Mouse (Mus musculus): ENCODE measurements around the gene H2al1b.
"Not testable (repeated sequence)": the region's sequence is repeated elsewhere in the genome, so short reads cannot be mapped to it uniquely, and the experiment has no call there.

H2al1b gene

DNA sequence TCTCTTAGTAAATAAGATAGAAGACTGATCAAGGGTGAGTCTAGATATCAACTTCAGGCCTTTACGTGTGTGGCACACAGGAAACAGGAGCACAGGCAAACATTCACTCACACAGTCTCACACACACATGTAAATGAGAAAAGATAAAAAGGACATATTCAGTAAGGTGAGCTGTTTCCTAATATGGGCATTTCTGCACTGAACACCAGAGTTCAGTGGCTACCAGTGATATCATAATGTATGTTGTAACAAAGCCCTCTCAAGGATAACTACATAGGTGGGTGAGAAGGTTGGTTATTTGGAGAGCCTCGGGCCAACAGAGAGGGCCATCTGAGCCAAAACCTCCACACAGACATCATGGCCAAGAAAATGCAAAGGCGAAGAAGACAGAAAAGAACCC is at the start of gene H2al1b:
TSS of gene H2al1b (plus strand) at position 301 of the 400 bp plus-strand sequence.
- not testable (repeated sequence) for DNase-seq

DNA sequence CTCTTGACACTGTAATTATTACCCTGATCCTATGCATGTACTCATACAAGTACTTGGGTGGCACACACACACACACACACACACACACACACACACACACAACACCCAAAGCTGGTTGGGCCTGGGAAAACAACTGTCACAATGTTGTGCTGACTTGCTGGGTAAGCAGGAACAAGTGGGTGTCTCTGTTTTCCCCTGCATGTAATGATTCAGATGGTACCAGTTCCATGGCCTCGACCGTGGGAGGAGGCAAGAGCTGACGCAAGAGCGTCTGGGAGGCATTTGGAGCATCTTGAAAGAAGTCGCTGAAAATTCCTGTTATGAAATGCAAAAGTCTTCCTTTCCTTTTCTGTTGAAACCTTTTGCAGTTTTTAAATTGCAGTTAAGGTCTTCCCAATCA is 48.2 kb upstream of the H2al1b start:
- DNase-seq: no peak

DNA sequence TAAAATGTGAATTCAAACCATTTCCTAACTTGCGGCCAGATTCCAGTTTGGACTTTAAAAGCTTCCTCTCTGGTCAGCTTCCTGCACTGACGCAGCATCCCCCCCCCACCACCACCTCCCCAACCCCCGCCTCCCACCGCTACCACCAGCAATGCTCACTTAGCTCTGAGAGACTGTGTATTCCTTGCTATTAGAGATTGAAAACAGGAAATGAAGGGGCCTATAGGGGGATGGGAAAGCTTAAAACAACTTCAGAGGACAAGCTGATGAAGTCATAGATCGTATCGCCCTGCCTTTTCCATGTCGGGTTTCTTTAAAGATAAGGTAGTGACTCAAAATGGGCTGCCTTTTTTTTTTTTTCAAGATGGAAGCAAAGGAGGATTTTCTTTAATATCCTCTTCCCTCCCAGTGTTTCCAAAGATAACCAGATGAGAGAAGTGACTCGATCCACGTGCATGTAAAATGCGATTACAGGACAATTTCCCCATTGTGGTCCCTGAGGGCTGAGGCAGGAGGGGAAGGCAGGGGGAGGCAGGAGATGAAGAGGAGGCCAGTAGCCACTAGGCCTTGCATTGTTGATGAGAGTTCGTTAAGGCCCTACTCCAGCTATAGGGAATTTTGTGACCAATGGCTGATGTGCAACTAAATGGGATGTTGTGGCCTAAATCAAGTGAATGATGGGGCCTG is 47.6 kb upstream of the H2al1b start:
- no peak for DNase-seq

DNA sequence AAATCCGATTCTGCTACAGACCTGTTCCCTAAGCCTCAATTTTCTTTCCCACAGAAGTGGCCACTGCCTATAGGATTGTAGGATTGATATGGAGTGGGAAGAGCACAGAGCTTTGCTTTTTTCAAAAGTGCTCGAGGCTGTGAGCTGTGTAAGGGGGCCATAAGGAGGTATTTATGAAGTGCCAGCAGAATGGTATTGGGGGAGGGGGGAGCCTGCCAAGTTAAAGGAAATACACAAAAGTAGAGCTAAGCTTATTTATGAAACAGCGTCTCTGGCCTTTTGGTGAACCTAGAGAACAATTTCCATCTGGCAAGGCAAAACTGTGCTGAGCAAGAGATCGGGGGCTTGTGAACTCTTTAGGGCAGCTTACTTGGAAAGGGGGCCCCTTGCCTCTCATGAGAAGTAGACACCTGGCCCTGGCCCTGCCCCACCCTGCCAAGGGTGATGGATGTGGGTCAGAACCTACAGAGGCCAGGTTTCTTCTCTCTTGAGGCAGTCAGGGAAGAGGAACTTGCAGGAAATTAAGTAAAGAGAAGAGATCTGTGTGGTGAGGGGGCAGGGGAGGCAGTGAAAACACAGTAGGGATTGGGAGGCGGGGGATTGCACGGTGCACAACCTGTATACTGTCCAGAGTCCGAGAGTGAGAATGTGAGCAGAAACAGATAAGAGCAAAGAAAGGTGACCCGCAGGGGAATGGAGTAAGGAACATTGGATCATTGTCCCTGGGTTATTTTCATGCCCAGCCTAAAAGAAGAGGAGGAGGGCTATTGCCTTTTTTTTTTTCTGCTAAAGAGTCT is 46.5 kb upstream of the H2al1b start:
- no peak for DNase-seq

DNA sequence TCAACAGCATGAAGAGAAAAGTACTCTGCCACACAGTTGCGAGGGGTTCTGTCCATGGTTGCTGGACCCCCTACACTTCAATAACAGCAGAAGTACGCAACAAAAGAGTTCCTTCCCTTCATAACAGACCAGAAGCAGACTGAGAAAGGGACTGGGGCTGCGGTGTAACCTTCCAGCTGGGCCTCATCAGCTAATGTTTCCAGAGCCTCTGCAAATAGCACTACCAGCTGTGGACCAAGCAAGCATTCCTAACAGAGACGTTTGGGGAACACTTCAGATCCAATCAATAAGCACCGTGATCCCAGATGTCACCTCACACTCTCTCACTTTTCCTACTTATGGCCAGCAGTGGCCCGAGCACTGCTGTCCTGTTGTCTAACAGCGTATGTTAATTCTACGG is 37.3 kb upstream of the H2al1b start:
- no peak for DNase-seq

DNA sequence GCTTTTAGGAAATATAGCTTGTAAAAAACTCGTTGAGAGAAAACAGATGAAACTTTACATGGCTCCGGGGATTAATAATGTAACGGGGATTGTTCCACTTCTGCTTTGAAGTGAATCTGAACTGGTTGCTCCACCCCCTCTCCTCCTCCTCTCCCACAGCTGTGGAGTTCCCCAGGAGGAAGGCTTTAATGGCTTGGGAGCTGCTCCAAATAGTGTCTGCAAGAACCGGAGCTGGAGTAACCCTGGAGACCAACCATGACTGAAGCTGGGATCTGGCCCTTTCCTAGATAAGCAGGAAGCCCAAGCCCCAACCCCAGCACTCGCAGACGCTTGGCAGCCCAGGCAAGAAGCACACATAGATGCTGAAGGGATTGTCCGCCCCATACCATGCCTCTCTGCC is 34.4 kb upstream of the H2al1b start:
- no peak for DNase-seq

- no peak for DNase-seq
Observed at GRCm38 (mm10) chrX:11269074-11269473, 33.2 kb upstream of the H2al1b start.

DNA sequence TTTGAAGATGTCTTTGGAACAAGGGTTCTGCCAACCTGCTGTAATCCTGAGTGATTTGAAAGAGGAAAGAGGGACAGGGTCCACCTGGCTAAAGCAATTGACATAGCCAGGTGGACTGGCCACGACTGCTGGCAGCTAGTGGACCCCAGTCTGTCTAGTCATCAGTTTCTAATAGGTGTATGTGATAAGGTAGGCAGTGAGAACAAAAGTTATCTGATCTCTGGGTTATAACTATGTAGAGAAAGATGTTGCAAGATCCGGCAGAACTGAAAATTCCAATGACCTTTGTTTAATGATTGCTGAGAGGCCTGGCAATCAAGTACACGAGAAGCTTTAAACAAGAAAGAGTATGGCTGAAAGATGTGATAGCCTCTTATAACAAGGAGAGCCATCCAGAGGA is 29.0 kb upstream of the H2al1b start:
- no peak for DNase-seq

DNA sequence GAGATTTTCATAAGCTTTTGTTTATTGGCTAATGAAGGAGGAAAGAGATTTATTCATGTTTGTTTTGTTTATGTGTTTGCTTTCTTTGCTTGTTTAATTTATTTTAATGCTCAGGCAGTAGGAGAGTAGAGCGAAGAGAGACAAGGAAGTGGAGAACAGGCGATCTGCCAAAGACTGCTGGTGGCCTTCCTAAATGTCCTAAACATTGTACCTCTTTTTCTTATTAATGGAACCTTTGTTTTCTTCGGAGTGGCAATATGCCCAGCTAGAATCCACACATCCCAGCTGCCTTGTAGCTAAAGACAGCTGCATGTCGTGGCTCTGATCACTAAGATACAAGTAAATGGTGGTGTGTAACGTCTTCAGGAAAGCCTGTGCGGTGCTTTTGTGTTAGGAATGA is 25.1 kb upstream of the H2al1b start:
- DNase-seq: no peak

DNA sequence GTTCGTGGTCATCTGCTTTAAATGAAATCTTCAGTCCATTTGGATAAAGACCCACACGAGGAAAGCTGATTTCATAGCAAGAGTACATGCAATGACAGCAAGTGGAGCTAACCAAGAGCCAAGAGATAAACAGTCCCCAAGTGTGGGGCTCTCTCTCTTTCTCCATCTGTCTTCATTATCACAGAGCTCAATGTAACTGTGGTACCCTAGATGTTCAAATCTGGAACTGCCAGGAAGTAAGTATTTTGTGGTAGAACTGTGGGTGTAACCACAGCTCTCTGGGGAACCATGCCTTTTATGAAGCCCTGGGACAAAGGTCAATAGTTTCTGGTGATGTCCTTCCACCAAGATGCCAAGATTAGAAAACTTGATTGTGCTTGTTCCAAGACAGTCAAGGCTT is 21.5 kb upstream of the H2al1b start:
- no peak for DNase-seq

- no peak for DNase-seq
Observed at GRCm38 (mm10) chrX:11288306-11288882, 13.8 kb upstream of the H2al1b start.

DNA sequence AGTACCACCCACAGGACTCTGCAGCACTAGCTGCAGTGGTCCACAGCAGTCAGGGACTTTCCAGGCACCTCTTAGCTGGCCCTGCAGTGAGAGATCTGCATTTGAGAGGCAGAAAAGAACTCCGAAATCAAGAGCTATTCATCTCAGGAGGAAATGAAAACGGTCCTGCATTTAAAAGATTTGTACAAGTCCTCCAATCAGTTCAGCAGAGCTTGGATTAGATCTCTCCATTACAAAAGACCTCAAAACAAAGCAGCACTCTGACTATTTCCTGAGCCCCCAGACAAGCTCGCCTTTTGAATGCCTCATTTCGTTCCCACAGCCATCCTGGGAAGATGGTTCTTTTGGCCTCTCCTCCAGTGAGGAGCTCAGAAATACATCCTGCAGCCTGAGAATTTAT is 13.0 kb upstream of the H2al1b start:
- DNase-seq: no peak

- not testable (repeated sequence) for DNase-seq
Observed at GRCm38 (mm10) chrX:11298957-11299356, 3.3 kb upstream of the H2al1b start, which contains the start of gene H2al1a. Gene H2al1a (plus strand): TSS chrX:11299257.

DNA sequence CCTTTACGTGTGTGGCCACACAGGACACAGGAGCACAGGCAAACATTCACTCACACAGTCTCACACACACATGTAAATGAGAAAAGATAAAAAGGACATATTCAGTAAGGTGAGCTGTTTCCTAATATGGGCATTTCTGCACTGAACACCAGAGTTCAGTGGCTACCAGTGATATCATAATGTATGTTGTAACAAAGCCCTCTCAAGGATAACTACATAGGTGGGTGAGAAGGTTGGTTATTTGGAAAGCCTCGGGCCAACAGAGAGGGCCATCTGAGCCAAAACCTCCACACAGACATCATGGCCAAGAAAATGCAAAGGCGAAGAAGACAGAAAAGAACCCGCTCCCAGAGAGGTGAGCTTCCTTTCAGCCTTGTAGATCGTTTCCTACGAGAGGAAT is 3.1 kb downstream of the H2al1b start, which contains the start of gene H2al1c:
TSS of gene H2al1c (plus strand) at position 301 of the 400 bp plus-strand sequence.
- not testable (repeated sequence) for DNase-seq

DNA sequence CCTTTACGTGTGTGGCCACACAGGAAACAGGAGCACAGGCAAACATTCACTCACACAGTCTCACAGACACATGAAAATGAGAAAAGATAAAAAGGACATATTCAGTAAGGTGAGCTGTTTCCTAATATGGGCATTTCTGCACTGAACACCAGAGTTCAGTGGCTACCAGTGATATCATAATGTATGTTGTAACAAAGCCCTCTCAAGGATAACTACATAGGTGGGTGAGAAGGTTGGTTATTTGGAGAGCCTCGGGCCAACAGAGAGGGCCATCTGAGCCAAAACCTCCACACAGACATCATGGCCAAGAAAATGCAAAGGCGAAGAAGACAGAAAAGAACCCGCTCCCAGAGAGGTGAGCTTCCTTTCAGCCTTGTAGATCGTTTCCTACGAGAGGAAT is 6.3 kb downstream of the H2al1b start, which contains the start of gene H2al1d:
TSS of gene H2al1d (plus strand) at position 301 of the 400 bp plus-strand sequence.
- DNase-seq: not testable (repeated sequence)

DNA sequence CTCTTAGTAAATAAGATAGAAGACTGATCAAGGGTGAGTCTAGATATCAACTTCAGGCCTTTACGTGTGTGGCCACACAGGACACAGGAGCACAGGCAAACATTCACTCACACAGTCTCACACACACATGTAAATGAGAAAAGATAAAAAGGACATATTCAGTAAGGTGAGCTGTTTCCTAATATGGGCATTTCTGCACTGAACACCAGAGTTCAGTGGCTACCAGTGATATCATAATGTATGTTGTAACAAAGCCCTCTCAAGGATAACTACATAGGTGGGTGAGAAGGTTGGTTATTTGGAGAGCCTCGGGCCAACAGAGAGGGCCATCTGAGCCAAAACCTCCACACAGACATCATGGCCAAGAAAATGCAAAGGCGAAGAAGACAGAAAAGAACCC is 9.4 kb downstream of the H2al1b start, which contains the start of gene H2al1e:
TSS of gene H2al1e (plus strand) at position 301 of the 400 bp plus-strand sequence.
- not testable (repeated sequence) for DNase-seq

DNA sequence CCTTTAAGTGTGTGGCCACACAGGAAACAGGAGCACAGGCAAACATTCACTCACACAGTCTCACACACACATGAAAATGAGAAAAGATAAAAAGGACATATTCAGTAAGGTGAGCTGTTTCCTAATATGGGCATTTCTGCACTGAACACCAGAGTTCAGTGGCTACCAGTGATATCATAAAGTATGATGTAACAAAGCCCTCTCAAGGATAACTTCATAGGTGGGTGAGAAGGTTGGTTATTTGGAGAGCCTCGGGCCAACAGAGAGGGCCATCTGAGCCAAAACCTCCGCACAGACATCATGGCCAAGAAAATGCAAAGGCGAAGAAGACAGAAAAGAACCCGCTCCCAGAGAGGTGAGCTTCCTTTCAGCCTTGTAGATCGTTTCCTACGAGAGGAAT is 12.6 kb downstream of the H2al1b start, which contains the start of gene H2al1f:
TSS of gene H2al1f (plus strand) at position 301 of the 400 bp plus-strand sequence.
- not testable (repeated sequence) for DNase-seq

DNA sequence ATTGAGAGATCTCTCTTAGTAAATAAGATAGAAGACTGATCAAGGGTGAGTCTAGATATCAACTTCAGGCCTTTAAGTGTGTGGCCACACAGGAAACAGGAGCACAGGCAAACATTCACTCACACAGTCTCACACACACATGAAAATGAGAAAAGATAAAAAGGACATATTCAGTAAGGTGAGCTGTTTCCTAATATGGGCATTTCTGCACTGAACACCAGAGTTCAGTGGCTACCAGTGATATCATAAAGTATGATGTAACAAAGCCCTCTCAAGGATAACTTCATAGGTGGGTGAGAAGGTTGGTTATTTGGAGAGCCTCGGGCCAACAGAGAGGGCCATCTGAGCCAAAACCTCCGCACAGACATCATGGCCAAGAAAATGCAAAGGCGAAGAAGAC is 15.7 kb downstream of the H2al1b start, which contains the start of gene H2al1g:
TSS of gene H2al1g (plus strand) at position 301 of the 400 bp plus-strand sequence.
- DNase-seq: not testable (repeated sequence)

DNA sequence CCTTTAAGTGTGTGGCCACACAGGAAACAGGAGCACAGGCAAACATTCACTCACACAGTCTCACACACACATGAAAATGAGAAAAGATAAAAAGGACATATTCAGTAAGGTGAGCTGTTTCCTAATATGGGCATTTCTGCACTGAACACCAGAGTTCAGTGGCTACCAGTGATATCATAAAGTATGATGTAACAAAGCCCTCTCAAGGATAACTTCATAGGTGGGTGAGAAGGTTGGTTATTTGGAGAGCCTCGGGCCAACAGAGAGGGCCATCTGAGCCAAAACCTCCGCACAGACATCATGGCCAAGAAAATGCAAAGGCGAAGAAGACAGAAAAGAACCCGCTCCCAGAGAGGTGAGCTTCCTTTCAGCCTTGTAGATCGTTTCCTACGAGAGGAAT is 19.0 kb downstream of the H2al1b start, which contains the start of gene H2al1h:
TSS of gene H2al1h (plus strand) at position 301 of the 400 bp plus-strand sequence.
- DNase-seq: not testable (repeated sequence)

DNA sequence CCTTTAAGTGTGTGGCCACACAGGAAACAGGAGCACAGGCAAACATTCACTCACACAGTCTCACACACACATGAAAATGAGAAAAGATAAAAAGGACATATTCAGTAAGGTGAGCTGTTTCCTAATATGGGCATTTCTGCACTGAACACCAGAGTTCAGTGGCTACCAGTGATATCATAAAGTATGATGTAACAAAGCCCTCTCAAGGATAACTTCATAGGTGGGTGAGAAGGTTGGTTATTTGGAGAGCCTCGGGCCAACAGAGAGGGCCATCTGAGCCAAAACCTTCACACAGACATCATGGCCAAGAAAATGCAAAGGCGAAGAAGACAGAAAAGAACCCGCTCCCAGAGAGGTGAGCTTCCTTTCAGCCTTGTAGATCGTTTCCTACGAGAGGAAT is 22.1 kb downstream of the H2al1b start, which contains the start of gene H2al1i:
TSS of gene H2al1i (plus strand) at position 301 of the 400 bp plus-strand sequence.
- not testable (repeated sequence) for DNase-seq

- not testable (repeated sequence) for DNase-seq
Observed at GRCm38 (mm10) chrX:11327522-11327921, 25.3 kb downstream of the H2al1b start, which contains the start of gene H2al1j. Gene H2al1j (plus strand): TSS chrX:11327822.

DNA sequence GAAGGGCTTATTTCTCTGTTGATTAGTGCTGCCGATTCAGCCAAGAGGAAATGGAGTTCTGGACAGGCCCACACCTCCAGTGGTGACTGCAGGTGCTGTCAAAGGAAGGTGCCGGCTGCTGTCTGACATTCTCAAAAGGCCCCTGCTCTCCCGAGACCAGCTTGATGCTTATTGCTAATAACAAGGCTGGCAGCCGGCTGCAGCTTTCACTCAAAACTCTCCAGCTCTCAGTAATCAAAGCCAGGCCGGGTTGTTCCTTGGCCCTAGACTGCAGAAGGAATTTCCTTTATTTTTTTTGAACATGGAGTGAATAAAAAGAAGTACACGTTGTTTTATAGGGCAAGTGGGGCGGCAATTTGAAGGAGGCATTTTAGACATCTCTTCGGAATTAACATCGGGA is 43.5 kb downstream of the H2al1b start:
- DNase-seq: no peak

- no peak for DNase-seq
Observed at GRCm38 (mm10) chrX:11346756-11347155, 44.5 kb downstream of the H2al1b start.

Data from thymus, postnatal 25 days (tissue).